Mouse (Mus musculus) frontal cortex, adult (tissue): Measurements from ENCODE around the gene Tex44.
"Not testable (repeated sequence)": the region's sequence is repeated elsewhere in the genome, so short reads cannot be mapped to it uniquely, and the experiment has no call there.

ENCODE experiments used
- ATAC-seq: cut with Nextera tagmentation; 2 replicates; pipeline ENCODE4 v1.9.2; 2017; ENCODE audit warnings: mild to moderate bottlenecking, moderate library complexity, mixed read lengths; ENCODE audit not compliant: low TSS enrichment

Tex44 gene

DNA sequence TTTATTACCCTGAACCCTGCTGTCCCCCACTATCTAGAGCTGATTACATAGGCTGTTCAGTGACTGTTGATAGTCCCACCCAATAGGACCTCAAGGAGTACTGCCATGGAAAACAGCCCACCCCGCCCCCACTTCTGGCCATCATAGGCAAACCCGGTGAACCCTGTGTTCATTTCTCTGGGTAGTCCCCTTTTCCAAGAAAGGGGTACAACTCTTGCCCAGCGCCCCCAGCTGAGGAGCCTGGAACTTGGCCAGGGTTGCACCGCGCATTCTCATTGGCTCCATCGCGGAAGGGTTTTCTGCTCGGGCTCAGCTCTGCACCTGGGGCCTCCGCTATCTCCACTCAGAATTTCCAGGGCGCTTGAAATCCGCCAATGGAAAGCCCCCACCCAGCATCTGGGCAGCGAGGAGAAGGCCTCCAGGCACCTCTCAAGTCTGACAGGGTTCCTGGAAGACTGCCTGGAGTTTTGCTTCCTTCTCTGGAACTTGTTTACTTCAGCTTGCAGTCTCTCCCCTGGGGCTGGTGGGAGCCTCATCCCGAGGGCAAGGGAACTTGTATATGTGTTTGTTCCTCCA is 21.6 kb downstream of the Tex44 start:
- ATAC-seq = no peak

DNA sequence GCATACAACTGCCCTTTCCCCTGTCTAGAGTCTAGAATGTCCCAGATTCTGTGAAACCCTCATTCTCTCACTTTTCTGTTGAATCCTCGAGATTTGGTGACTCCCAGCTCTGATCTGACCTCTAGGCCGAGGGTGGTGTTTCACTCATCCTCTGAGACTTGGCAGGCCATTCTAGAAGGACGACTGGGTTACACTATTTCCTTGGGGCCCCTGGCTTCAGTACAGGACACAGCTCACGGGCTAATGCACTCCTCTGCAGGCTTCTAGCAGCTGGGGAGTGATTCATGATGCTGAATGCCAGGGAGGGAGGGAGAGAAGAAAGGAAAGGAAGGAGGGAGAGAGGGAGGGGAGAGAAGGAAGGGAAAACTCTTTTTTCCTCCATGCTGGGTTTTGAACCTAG is 22.1 kb downstream of the Tex44 start:
- peak; percentile 53; the same call in 1 of the 2 replicates for ATAC-seq

DNA sequence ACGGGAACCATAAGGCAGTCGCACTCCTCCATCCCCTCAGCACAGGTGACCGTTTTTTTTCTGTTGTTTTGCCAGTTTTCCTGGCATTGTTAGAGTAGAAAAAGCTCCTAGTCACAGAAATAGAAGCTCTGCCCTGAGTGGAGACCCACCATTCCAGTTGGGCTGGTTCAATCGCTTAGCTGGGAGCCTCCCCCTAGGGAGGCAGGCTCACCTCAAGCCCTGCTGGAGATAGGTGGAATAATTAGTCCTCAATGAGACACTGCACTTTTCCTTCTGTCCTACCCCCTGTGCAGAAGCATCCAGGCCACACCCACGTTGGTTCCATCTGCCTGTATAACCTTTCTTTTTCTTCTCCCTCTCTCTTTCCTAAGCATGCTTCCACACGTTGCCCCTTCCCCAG is 23.8 kb downstream of the Tex44 start:
- no peak for ATAC-seq

DNA sequence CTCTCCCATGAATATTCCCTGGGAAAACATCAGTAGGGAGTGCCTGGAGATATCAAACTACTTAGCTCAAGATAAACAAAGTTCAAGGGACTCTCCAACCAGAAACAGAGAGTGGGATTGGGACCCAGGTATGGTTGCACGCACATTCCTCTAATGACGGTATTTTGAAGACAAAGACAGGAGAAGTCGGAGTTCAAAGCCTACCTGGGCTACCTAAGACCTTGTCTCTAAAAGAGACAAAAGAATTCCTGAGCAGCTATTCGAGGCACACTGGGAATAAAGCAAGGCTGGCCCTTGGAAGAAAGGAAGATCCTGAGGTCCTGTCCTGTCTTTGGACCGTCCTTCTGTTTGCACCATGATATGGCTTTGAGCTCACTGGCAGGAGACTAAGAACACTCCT is 26.6 kb downstream of the Tex44 start:
- no peak for ATAC-seq

DNA sequence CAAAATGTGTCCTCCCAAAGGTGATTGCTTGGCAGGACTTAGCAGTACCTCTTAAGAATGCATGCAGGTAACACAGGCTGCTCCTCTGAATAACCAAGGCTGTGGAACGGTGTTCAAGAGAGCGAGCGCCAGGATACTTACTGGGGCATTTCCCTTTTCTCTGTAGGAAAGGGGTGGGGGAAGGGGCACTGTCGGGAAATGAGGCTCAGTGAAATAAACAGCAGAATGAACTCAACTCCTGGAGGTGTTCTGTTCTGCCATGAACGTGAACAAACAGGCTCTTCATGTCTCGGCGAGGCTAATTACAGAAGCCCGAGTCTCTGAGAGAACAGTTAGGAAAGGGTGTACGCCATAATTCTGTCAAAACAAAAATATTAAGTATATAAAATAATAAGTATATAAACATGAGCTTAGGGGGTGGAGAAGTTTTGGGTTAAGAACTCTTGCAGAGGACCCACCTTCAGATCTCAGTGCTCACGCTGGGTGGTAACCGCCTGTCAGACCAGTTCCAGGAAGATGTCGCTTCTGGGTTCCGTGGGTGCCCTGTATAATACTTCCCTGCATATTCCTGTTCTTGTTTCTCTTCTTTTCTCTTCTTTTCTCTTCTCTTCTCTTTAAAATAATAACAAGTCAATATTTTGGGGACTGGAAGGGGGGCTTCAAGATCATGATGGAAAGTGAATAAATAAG is 30.9 kb downstream of the Tex44 start:
- no peak for ATAC-seq

DNA sequence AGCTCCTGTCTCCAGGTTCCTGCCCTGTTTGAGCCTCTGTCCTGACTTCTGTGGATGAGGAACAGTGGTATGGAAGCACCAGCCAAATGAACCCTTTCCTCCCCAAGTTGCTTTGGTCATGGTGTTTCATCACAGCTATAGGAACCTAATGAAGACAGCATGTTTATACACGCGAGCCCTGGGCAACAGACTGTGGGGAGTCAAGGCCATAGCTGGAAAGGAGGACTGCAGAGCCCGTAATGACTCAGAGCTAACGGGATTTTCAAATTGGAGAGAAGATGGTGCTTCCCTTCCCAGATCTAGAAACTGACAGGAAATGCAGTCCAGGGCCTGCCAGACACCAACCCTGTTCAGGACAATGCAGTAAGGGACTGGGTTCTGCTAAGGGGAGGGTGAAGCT is 33.2 kb downstream of the Tex44 start:
- ATAC-seq = no peak

- no peak for ATAC-seq
Observed at GRCm38 (mm10) chr1:86464223-86464874, 38.2 kb downstream of the Tex44 start.

GRCm38 (mm10) chr1:86464875-86465224 is 38.7 kb downstream of the Tex44 start:
- no peak for ATAC-seq

- ATAC-seq = no peak
Observed at GRCm38 (mm10) chr1:86467416-86467815, 41.3 kb downstream of the Tex44 start.

DNA sequence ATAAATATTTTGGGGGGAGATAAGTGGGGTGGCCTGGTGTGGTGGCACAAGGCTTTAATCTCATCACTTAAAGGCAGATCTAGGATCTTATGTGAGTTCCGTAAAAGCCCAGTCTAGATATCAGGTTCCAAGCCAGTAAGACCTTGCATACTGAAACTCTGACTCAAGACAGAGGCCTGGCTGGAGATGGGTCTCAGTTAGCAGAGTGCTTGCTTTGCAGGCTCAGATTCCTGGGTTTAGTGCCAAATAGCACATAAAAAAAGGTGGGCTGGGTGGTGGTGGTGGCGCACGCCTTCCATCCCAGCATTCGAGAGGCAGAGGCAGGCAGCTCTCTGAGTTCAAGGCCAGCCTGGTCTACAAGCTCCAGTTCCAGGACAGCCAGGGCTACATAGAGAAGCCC is 43.7 kb downstream of the Tex44 start:
- ATAC-seq = no peak

- ATAC-seq = peak; percentile 73
Observed at GRCm38 (mm10) chr1:86470519-86471181, 44.5 kb downstream of the Tex44 start.

DNA sequence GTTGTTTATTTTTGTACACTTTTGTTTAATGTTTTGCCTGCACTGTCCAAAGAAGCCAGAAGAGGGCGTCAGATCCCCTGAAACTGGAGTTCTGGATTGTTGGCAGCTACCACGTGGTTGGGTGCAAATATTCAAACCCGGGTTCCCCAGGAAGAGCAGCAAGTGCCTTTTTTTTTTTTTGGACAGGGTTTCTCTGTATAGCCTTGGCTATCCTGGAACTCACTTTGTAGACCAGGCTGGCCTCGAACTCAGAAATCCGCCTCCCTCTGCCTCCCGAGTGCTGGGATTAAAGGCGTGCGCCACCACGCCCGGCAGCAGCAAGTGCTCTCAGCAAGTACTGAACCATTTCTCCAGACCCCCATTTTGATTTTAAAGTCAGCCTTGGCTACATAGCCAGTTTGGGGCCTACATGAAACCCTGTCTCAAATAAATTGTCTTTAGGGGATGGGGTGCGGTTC is 45.4 kb downstream of the Tex44 start:
- ATAC-seq = not testable (repeated sequence)

DNA sequence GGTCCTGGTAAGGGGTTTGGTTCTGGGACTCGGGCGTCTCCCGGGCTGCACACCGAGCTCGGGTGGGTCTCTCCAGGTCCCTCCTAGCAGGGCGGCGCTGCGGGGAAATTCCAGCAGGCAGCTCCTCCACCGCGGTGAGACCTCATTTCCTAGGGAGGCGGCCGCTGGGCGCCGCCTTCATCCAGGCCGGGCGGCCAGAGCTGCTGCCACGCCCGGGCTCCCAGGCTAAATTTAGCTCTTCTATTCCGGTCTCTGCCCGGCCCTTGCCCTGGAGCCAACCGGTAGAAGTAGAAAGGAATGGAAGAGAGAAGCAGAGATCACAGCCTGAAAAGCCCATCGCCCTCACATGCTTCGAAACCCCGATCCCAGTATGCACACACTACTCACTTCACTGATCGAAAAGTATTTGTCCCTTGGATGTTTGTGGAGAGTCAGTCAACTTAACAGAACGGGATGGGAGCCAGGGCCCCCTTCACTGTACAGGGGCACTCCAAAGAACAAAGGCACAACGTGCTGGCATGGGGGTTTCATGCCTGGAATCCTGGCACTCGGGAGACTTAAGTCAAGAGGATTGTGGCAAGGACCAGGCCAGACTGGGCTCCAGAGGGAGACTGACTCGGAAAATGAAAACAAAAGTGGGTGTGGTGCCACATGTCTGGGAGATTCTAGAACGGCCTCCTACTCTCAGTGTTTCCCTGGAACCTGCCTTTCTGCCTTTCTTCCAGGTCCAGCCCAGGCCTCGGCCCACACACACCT is 46.2 kb downstream of the Tex44 start:
- peak; percentile 59 for ATAC-seq

DNA sequence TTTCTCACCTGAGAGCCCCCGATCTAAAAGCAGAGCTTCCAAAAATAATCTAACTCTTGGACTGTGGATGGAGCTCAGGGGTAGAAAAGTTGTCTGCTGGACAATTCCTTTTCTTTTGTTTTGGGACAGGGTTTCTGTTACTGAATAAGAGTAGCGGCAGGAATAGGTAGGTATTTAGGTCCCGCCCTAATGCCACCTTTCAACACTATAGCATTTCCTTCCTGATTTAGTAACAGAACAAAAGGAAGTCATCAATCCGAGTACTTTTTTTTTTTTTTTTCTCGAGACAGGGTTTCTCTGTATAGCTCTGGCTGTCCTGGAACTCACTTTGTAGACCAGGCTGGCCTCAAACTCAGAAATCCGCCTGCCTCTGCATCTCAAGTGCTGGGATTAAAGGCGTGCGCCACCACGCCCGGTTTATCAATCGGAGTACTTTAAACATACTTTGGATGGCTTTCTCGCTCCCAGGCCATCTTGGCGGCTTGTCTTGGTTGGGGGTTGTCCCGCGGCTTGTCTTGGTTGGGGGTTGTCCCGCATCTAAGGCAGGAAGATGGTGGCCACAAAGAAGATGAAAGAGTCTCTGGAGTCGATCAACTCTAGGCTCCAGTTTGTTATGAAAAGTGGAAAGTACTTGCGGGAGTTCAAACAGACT is 47.1 kb downstream of the Tex44 start:
- no peak for ATAC-seq
